Mouse (Mus musculus) large intestine, adult 2 months (tissue): ENCODE results near the gene Chchd4. TPM values are rescaled to one million over a fixed set of nuclear protein-coding genes. Genes with fewer than 3 reads are reported as not detected.

ENCODE experiments used
- DNase-seq: peaks from one replicate; pipeline ENCODE4 v3.0.0-alpha.2; 2012; ENCODE audit warnings: low read depth, low spot score
- WGBS: fragments of 180-500 bp; shearing (Covaris S2); methylation state at CpG from one replicate; pipeline ENCODE4 v1.1.7; 2018; 5-methylcytosine and 5-hydroxymethylcytosine counted together
- polyA plus RNA-seq: library from polyadenylated mRNA; depleted of rRNA; stranded (reverse); fragments of >200 nt; gene quantifications from 2 replicates; pipeline ENCODE4 v1.2.3, GENCODE M21; 2012; rRNA removed

Chchd4 gene
- polyA plus RNA-seq, 1 experiment, result 9.0 TPM

DNA sequence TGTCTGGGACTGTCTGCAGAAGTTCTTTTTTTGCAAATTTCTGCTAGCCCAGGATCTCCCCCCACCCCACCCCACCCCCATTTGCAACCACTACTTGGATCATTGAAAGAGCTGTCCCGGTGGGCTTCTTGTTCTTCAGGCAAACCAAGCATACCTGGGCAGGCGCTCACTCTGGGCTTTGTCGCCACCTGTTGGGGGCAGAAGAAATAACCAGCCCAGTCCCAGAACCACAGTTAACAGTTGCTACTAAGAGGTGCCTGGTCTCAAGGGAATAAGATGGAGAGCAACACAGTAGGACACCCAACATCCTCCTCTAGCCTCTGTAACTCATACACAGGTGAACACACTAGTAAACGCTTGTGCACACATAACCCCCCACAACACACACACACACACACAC lies 58.5 kb downstream of the Chchd4 start:
- DNase-seq, result no peak
- 4% methylated on average over 4 of the region's 4 CpGs for WGBS

Other genes with a start within 250 kb of the Chchd4 start
- not detected in 2 replicates for gene Wnt7a, start 62.2 kb downstream of the Chchd4 start, polyA plus RNA-seq
- 24.2 and 40.7 TPM in 2 replicates for gene Tmem43, start 157 bp upstream of the Chchd4 start, polyA plus RNA-seq
- 4.4 and 5.9 TPM in 2 replicates for gene Xpc, start 42.3 kb upstream of the Chchd4 start, polyA plus RNA-seq
- gene Lsm3, start 42.4 kb upstream of the Chchd4 start, polyA plus RNA-seq, result 50.7 and 61.2 TPM in 2 replicates
- 74.2 and 172 TPM in 2 replicates for gene Slc6a6, start 210.5 kb upstream of the Chchd4 start, polyA plus RNA-seq